Mouse (Mus musculus) layer of hippocampus, postnatal 10 days (tissue): ENCODE data around the gene Klhdc8a. TPM values are rescaled to one million over a fixed set of nuclear protein-coding genes. Genes with fewer than 3 reads are reported as not detected.
A peak's percentile ranks its signal among the peaks of the same experiment; 100 is the strongest.
"Not testable (repeated sequence)": the region's sequence is repeated elsewhere in the genome, so short reads cannot be mapped to it uniquely, and the experiment has no call there.

Experiments
- DNase-seq, 2 experiments: peaks; one replicate each; pipeline ENCODE4 v3.0.0; 2021; ENCODE audit warnings: low spot score in 2 of 2
- long read RNA-seq: library from polyadenylated mRNA; stranded (forward); transcript quantifications from one replicate; pipeline ENCODE4 v2.0.0, GENCODE M21; 2023
- total RNA-seq, 2 experiments: library from RNA; stranded (reverse); gene quantifications; 2 replicates each; pipeline ENCODE4 v1.2.3; 2021

Gene Klhdc8a
- 10 to 100 TPM; 11.1 to 11.5 TPM for total RNA-seq
- long read RNA-seq, full-length matches to known transcripts, result 11 of 16 reads
- long read RNA-seq, partial matches to known transcripts, result 3 of 16 reads
- long read RNA-seq, other reads (novel, unspliced or antisense), result 2 of 16 reads

DNA sequence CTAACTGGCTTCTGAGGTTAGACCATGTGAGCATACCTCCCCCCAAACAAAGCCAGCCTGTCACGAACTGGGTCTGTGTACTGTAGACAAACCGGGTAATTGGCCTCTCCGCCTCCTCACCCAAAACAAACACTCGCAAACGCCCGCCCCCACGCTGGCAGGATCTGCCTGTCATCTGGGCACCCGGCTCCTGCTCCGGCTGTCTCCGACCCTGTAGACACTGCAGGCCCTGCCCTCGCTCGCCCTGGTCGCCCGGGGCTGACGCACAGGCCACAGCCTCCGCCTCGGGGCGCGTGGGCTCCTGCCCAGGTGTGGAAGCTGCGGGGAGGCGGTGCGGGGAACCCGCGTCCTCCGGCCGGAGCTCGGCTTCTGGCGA is at the start of gene Klhdc8a:
TSS of gene Klhdc8a (plus strand) at position 202 of the 376 bp plus-strand sequence.
- DNase-seq, result peak; percentile 57 to 62

- no peak for DNase-seq
Observed at GRCm38 (mm10) chr1:132254467-132254866, 44.0 kb upstream of the Klhdc8a start.

GRCm38 (mm10) chr1:132260331-132260730 is 38.1 kb upstream of the Klhdc8a start:
- no peak for DNase-seq

DNA sequence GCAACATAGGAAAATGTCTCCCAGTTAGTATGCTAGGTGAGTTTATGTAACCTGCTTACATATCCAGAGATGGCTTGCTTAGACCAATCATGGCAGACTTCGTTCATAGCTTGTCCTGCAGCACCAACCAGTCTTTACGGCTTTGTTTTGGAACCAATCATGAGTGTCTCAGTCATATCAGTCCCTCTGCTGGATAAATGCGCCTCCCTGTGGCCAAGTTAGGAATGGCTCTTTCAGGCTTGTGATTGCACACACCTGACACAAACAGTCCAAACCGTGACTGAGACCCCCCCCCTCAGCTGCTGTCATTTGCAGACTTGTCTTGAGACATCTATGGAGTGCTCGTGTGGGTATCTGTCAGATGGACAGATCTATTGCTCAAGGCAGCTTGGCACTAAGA is 37.4 kb upstream of the Klhdc8a start:
- no peak for DNase-seq

DNA sequence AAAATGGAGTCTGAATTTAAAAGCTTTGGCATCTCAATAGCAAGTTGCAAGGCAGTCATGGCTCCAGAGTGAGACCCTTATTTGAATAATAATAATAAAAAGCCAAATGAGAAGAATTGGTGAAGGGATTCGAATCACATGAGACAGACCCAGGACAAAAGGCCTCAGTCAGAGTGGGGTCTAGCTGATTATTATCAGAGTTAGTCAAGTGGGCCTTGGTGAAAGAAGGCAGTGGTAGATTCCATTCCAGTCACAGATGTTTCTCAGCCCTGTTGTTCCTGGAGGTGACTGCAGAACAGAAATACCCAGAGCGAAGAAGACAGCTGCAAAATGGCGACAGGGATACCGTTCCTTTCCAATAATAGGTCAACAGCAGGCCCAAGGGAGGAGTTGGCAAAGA is 34.8 kb upstream of the Klhdc8a start:
- DNase-seq, result no peak

DNA sequence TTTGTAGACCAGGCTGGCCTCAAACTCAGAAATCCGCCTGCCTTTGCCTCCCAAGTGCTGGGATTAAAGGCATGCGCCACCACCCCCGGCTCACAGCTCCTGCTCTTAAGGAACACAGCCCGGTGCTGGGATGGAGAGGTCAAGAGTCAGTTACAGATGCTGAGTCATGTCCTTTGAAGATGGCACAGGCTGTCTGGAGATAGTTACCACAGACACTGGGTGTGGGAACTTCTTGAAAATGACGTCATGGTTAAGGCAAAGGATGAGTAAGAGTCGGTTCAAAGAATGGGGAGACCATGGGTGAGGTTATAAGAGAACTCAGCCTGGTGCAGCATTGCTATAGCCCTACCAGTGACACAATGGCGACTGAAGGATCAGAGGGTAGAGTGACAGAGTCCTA is 33.8 kb upstream of the Klhdc8a start:
- no peak for DNase-seq

DNA sequence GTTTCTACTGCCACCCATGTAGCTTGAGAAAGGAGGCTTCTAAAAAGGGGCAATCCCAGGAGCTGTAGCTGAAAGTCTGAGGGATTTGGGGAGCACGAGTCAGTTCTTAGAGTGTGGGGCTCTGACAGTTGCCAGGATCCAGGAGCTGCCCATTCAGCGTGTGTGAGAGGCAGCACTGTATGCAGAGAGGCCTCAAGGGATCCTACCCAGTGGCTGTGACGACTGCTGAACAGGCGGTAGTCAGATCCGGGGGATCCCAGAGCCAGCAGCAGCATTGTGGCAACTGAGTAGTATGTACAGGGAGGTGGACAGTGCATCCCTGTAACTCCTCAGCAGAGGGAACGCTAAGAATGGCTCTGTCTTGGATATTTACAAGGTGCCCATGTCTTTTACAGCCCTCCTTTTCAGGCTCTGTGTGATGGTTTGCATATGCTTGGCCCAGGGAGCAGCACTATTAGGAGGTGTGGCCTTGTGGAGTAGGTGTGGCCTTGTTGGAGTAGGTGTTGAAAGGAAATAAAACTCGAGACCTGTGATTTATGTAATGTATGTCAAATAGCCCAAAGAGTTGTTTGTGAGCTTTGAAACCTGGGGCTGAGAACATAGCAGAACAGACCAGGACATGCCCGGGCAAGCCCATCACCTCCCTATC is 33.1 kb upstream of the Klhdc8a start:
- DNase-seq, result no peak

DNA sequence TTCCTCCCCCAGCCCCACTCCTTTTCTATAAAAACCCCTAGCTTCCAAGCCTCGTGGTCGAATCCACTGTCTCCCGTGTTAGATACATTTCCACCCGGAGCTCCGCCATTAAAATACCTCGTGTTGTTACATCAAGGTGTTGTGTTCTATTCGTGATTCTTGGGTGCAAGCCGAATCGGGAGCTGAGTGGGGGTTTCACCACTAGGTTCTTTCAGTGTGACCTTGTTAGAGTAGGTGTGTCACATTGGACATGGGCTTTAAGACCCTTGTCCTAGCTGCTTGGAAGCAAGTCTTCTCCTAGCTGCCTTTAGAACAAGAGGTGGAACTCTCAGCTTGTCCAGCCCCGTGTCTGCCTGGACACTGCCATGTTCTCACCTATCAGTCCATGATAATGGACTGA is 32.5 kb upstream of the Klhdc8a start:
- DNase-seq, result no peak

GRCm38 (mm10) chr1:132266791-132267557 is 31.5 kb upstream of the Klhdc8a start:
- no peak for DNase-seq

- DNase-seq, result no peak
Observed at GRCm38 (mm10) chr1:132267959-132268358, 30.5 kb upstream of the Klhdc8a start.

DNA sequence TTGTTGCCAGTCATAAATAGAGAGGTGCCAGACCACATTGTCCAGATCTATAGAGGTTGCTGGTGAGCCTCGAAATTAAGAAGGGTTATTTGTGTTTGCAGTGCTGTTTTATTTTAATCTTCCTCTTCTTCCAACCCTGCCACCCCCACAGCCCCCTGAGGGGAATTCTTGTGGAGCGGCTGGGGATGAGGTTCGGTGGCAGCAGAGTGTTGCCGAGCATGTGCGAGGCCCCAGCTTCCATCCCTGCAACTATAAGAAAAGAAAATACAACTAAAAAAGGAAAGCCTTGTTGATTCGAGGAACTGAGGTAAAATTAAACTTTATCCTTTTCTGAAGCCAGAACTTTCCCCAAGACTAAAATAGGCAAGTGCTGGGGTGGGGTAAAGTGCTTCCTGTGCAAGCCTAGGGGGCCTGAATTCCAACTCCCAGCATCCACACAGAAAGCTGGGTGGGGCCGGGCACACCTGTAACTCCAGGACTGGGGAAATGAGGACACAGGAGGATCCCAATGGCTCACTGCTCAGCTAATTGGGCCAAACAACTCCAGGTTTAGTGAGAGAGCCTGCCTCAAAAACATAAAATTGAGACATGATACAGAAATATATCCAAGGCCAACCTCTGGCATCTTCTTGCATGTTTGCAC is 29.9 kb upstream of the Klhdc8a start:
- no peak for DNase-seq

DNA sequence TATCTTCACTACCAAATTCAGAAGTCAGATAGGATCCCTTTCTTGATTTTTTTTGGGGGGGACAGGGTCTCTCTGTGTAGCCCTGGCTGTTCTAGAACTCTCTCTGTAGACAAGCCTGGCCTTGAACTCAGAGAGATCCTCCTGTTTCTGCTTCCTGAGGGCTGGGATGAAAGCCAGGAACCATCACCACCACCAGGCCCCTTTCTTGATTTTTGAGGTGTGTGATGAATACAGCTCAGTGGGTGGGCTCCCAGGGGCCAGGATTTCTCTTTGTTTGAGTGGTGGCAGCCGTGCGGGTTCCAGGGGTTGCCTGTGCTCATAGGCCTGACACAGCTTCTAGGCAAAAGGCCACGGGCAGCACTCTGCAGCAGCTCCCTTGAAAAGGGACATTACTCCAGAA is 27.2 kb upstream of the Klhdc8a start:
- DNase-seq, result no peak

- DNase-seq, result no peak
Observed at GRCm38 (mm10) chr1:132276694-132277093, 21.7 kb upstream of the Klhdc8a start.

GRCm38 (mm10) chr1:132277124-132277523 is 21.3 kb upstream of the Klhdc8a start:
- no peak for DNase-seq

DNA sequence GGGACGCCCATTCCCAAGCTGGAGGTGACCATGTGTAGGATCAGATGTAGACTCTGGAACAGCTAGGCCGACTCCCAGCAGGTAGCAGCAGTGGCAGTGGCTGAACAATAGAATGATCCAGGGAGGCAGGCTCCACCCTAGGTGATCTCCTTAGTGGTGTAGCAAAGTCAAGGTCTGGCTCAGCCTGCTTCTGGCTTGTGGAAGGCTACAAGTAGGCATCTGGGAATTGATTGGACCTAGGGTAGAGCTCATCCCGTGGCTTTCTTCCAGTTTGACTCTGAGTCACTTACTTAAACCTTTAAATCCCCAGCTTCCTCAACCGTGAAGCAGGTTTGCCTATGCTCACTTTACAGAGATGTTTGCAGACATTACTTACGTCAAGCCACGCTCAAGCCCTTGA is 17.8 kb upstream of the Klhdc8a start:
- DNase-seq, result not testable (repeated sequence)

- no peak for DNase-seq
Observed at GRCm38 (mm10) chr1:132281523-132282176, 16.8 kb upstream of the Klhdc8a start.

DNA sequence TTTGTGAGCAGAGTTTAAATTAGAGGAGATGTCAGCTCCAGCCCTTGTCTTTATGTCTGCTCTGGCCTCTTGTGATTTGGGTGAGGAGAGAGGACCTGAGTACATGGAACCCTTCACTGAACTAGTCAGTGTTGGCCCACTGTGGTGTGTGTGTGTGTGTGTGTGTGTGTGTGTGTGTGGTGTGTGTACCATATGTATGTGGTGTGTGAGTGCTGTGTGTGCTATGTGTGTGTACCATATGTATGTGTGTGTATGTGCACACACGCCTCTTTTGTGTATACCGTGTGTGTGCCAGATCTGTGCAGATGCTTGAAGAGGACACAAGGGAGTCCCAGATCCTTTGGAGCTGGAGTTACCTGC is 16.3 kb upstream of the Klhdc8a start:
- DNase-seq, result no peak

- no peak for DNase-seq
Observed at GRCm38 (mm10) chr1:132283018-132283417, 15.4 kb upstream of the Klhdc8a start.

GRCm38 (mm10) chr1:132286735-132287134 is 11.7 kb upstream of the Klhdc8a start:
- no peak for DNase-seq

GRCm38 (mm10) chr1:132287445-132287844 is 11.0 kb upstream of the Klhdc8a start:
- no peak for DNase-seq

GRCm38 (mm10) chr1:132287991-132288451 is 10.4 kb upstream of the Klhdc8a start:
- DNase-seq, result no peak

DNA sequence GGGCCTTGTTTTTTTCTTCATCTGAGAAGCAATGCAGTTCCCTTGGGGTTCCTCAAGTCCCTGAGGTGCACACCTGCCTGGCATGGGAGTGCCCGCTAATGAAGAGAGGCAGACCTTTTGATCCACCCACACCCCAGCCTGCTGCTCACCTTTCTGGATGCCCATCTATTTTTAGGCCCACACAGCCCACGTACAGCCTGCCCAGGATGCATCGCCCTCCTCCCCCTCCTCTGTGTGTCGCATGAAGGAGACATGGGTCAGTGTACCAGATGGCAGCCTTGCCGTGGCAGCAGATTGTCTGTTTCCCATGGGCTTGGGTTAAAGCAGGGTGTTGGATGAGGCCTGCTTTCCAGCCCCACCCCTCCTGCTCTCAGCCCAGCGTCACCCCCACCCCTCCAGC is 8.5 kb upstream of the Klhdc8a start:
- no peak for DNase-seq
